Mouse (Mus musculus): Measurements from ENCODE around the gene Slc12a4.

Gene Slc12a4

DNA sequence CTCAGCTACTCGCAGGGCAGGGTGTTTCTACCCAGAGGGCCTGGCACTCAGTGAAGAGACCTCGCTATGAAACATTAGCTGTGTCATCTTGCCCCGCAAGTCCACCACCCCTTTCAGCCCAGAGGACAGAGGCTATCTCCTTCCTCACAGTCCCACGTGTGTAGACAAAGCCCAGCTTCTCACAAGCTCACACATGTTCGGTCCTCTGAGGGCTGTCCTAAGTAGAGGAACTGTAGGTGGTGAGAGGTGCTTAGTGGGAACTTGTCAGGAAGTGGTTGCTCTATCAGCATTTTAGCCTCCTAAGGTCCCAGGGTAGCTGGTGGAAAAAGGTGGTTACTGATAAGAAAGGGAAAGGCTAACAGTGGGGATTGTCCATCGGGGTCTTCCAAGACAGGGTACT is 30.8 kb downstream of the Slc12a4 start:
- in situ Hi-C loops (cut with MboI; ENCODE audit: low sequenced_read_pairs), result no loop called here

DNA sequence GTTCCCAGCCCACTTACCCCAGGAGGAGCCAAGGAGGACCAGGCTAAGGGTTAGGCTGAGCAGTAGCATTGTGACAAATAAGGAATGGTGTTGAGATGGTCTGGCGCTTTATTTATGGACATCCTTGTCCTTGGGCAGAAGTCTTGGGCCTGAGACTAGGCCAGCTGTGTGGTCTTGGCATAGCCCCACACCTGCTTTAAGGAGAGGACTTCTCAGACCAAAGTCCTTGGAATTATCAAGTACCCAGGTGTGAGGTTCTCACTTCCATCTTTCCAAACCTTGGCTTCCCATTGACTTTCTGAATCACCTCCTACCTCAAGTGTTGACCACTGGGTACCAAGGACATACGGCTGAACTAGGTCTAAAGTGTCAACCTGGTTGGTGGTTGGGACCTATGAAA is 32.1 kb downstream of the Slc12a4 start, which contains the start of gene Ctrl:
Gene Ctrl (minus strand): TSS at position 101 of the 400 bp plus-strand sequence.
- in situ Hi-C loops (cut with MboI; ENCODE audit: low sequenced_read_pairs), result no loop called here

DNA sequence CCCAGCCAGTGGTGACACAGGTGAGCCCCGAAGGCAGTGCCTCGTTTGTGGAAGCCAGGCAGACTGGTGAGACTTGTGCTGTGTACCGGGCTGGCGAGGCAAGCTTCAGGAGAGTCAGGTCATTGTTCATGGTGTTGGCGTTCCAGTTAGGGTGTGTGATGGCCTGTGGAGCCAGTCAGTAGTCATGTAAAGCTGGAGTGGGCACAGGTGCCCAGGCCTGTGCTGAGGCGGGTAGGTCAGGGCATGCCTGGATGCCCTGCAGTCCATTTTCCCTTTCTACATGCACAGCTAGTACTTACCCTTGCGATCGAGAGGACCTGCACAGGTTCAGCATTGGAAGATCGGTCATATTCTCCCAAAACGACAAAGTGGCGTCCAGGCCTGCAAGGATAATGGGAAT is 33.4 kb downstream of the Slc12a4 start:
- in situ Hi-C loops (cut with MboI; ENCODE audit: low sequenced_read_pairs), result no loop called here

DNA sequence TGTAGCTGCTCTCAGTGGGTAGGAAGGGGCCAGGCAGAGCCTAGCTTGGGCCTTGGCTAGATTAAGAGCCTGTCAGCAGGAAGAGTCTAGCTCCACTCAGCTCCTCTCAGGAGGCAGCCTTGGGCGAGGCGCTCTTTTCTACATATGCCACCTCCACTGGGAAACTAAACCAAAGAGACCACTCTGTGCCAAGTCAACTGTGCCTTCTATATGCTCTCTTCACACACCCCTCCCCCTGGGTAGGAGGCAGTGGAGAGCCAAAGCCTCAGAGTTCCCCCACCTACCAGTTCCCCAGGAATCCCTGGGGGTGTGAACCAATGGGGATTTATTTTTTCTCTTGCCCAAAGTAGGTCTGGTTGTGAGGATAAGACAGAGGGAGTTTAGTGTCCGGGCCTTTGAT is 34.6 kb downstream of the Slc12a4 start:
- in situ Hi-C loops (cut with MboI; ENCODE audit: low sequenced_read_pairs), result no loop called here

DNA sequence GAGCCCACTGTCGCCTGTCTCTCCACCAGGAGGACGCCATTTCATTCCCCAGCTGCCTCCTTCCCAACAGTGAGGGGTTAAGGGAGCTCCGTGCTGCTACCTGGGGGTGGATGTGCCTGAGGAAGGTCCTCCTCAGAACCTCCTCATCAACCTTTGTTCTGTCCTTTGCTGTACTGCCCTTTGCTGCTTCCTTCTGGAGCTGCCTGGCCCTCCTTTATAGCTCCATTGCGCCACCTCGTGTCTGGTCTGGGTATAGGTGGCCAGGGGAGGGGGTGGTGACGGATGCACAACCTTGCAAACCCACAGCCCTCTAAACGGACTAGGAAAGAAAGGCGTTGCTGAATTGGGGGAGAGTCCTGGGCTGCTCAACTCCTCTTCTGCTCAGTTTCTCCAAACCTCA is 35.3 kb downstream of the Slc12a4 start:
- in situ Hi-C loops (cut with MboI; ENCODE audit: low sequenced_read_pairs), result no loop called here

DNA sequence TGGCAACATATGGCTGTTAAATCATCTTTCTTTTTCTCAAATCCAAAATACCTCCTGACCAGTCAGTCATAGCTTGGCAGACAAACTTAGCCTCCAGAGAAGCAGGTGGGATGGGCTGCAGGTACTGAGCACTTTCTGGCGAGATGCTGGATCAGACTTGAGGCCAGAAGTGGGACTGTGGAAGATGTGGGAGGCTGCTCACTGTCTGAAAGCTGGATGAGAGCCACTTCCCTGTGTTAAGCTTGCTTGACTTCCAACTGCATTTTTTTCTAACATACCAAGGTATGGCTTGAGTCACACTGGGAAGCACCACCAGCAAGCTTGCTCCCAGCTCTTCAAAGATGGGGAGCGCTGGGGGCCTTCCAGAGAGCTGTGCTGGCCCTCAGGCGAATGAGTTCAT is 40.8 kb downstream of the Slc12a4 start:
- in situ Hi-C loops (cut with MboI; ENCODE audit: low sequenced_read_pairs), result no loop called here

DNA sequence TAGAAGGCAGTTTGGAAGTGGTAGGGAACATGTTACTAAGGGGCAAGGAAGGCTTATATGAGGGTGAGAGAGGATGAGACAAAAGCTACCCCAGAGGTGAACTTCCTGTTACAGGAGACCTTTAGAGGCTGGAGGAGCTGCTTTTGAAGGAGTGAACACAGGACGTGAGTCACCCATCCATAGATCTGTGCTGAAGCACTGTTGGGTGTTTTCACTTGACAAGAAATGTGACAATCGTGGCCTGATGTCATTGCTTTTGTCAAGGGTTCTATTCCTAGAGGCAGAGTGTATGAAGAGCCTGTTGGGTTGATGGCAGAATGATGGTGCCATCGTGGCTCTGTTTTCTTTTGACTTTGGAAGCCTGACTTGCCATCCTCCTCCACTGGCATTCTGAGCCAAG is 46.5 kb downstream of the Slc12a4 start:
- in situ Hi-C loops (cut with MboI; ENCODE audit: low sequenced_read_pairs), result no loop called here

DNA sequence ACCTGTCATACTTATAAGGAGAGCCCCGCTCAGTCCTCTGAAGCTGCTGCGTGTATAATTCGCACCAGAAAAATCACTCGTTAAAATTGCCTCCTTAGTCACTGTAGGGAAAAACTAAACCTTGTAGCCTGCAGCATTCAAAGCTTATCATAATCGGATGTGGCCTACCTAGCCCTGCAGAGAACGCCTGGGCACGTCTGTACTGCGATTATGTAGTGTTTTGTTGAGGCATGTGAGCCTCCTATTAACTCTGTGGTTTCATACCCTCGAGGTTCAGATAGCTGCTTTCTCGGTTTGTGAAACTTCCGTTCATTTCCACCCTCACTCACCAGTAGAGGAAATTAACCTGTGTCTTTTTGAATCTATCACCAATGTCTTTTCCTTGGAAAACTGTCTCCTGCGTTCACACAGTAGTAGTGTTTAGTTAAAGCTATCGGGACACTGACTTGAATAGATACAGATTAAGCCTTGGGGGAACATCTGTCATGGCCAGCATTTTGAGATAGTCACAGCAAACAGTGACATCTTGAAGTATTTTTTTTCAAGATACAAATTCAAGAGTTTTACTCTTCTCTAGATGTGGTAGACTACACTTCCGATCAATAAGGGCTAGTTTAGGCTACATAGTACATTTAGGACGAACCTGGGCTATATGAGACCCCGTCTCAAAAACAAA is 64.8 kb downstream of the Slc12a4 start:
- in situ Hi-C loops (cut with MboI; ENCODE audit: low sequenced_read_pairs), result no loop called here

DNA sequence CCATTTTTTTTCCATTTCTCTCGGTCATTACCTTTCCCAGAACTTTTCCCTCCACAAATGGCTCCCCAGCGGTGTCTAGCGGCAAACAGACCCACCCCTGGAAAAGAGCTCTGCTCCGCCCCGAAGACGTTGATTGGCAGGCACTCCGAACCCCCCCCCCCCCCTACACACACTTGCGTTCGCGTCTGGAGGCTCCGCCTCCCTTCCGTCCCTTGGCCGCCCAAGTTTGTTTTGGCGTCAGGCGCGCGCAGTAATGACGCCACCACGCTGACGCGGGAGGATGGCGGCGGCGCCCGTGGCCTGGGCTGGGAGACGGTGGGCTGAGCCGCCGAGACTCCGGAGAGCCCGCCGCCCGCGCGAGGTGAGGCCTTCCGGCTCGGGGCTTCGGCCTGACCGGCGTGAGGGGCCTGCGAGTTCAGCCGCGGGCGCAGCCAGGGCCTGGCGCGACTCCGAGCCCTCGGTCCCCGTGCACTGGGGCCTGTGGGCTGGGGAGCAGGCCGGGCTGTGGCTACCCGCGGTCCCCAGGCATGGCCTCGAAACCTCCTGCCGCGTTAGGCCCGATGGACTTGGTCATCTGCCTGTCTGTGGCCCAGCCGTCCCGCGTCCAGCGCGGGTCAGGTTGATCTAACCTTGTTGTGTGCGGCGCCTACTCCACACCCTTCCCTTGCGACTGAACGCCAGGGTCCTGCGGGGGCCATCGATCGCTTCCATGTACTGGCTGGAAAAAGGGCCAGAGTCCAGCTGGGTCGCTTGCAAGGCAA is 65.5 kb downstream of the Slc12a4 start, which contains the start of gene Pskh1:
Gene Pskh1 (plus strand): TSS at position 262 of the 761 bp plus-strand sequence.
- in situ Hi-C loops (cut with MboI; ENCODE audit: low sequenced_read_pairs), result no loop called here

DNA sequence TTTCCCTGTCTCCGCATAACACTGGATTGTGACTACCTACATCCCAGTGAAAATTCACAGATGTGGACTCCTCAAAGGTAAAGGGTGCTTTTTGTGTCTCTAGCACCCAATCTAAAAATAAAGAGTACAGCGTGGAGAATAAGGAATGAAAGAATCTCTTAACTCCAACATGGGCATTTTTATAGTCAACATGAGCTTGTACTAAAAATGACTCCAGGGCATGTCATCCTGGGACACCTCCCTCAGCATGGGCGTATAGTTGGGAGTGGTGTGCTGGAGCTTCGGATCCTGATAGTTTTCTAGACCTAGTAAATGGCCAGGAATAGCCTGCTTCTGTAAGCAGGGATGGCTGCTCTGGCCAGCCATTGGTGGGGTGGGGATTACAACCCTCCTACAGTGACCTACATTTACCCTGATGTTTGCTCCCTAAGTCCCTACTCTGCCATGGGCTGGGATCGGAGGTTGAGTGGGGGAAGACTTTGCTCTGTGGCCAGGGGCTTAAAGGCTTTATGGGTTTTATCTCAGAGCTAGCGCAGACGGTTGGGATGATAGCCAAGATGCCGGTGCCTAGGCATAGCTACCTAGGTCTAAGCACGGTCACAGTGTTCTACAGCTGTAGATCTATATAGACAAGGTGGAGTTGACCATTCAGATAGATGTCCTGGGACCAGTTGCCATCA is 68.0 kb downstream of the Slc12a4 start:
- in situ Hi-C loops (cut with MboI; ENCODE audit: low sequenced_read_pairs), result no loop called here
